Mouse (Mus musculus) spleen, adult 2 months (tissue): ENCODE results near the gene Atp8a1. TPM values are rescaled to one million over a fixed set of nuclear protein-coding genes. Genes with fewer than 3 reads are reported as not detected.

Source experiments
- DNase-seq, 2 experiments: peaks; one replicate each; pipeline versions ENCODE4 v3.0.0 to v3.0.0-alpha.2; 2012 to 2021; ENCODE audit warnings: low spot score in 2 of 2, low read depth in 1 of 2
- H3K27ac ChIP-seq: fragments of 200-500 bp; 2 replicates; pipeline ENCODE4 v1.5.1; 2012; ENCODE audit warnings: low read length, inconsistent platforms; ENCODE audit not compliant: insufficient read depth
- H3K27me3 ChIP-seq: fragments of 200-500 bp; 2 replicates; pipeline ENCODE4 v1.6.1; 2012; ENCODE audit warnings: mild to moderate bottlenecking, moderate library complexity, low read length, inconsistent platforms; ENCODE audit not compliant: control insufficient read depth, insufficient read depth
- H3K36me3 ChIP-seq: fragments of 200-500 bp; 2 replicates; pipeline ENCODE4 v1.6.1; 2012; ENCODE audit warnings: mild to moderate bottlenecking, low read length, inconsistent platforms; ENCODE audit not compliant: control insufficient read depth, insufficient read depth
- H3K4me1 ChIP-seq: fragments of 200-500 bp; 2 replicates; pipeline ENCODE4 v1.6.1; 2011; ENCODE audit warnings: inconsistent platforms; ENCODE audit not compliant: control insufficient read depth, insufficient read depth, insufficient read length
- H3K4me3 ChIP-seq: fragments of 200-500 bp; 2 replicates; pipeline ENCODE4 v1.5.1; 2011; ENCODE audit warnings: mild to moderate bottlenecking, inconsistent platforms; ENCODE audit not compliant: insufficient read depth, insufficient read length; ENCODE audit errors: extremely low read depth
- CTCF ChIP-seq: fragments of 200-500 bp; IDR thresholded peaks from 2 replicates; pipeline ENCODE4 v1.5.1; 2011; ENCODE audit warnings: mild to moderate bottlenecking, inconsistent platforms; ENCODE audit not compliant: insufficient read depth, insufficient read length, insufficient replicate concordance; ENCODE audit errors: extremely low read depth
- POLR2A ChIP-seq: fragments of 200-500 bp; IDR thresholded peaks from 2 replicates; pipeline ENCODE4 v1.6.1; 2011; ENCODE audit warnings: low read depth, low read length, inconsistent platforms
- whole genome bisulfite sequencing: fragments of 180-500 bp; shearing (Covaris S2); methylation state at CpG from one replicate; pipeline ENCODE4 v1.1.7; 2018; 5-methylcytosine and 5-hydroxymethylcytosine counted together
- polyA plus RNA-seq: library from polyadenylated mRNA; depleted of rRNA; stranded (reverse); fragments of >200 nt; gene quantifications from 2 replicates; pipeline ENCODE4 v1.2.3, GENCODE M21; 2012

Gene Atp8a1
- polyA plus RNA-seq, 1 experiment = 24.6 TPM

DNA sequence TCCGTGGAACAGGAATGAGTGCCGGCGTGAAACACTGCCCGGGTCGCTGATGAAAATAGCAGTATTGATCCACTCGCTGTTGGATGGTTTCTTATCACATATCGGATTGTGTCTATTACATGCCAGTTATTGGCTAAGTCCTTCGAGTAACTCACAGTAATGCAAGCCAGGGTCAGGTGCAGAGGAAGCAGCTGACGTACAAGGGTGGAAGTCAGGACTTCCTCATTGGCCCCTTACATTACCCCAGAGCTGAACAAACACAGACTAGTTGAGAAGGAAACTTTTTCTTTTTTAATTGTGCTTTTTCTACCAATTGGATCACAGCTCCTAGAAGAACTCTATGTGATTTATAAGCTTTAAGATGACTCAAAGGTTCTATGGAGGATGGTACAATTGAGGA is 247.3 kb downstream of the Atp8a1 start:
- peak in 1 of 2 experiments; percentile 23 for DNase-seq
- TF ChIP-seq POLR2A = no peak
- TF ChIP-seq CTCF = no peak
- Histone ChIP-seq H3K27me3 (no peaks in the 10 kb centered on the region), H3K4me3 (no peak overlapping the region), H3K36me3 (no peaks in the 10 kb centered on the region), H3K27ac (no peak overlapping the region), H3K4me1 (no peaks in the 10 kb centered on the region)
- WGBS = 39% methylated on average over 9 of the region's 9 CpGs

- no peak for DNase-seq
- H3K4me1 ChIP-seq = no peaks in the 10 kb centered on the region
- no peaks in the 10 kb centered on the region for H3K27me3 ChIP-seq
- TF ChIP-seq CTCF (no peak), POLR2A (no peak)
- no peak overlapping the region for H3K4me3 ChIP-seq
- no peaks in the 10 kb centered on the region for H3K36me3 ChIP-seq
- H3K27ac ChIP-seq = no peak overlapping the region
- 84% methylated on average over 7 of the region's 7 CpGs for WGBS
These were observed 251.6 kb downstream of the Atp8a1 start for GRCm38 (mm10) chr5:67595629-67596028.

GRCm38 (mm10) chr5:67595070-67595469 is 252.2 kb downstream of the Atp8a1 start:
- TF ChIP-seq CTCF = no peak
- TF ChIP-seq POLR2A = no peak
- no peak for DNase-seq
- Histone ChIP-seq H3K4me1 (no peaks in the 10 kb centered on the region), H3K27me3 (no peaks in the 10 kb centered on the region), H3K27ac (no peak overlapping the region), H3K4me3 (no peak overlapping the region), H3K36me3 (no peaks in the 10 kb centered on the region)
- 85% methylated on average over 1 of the region's 1 CpGs for WGBS

- H3K27ac ChIP-seq = no peak overlapping the region
- TF ChIP-seq POLR2A (no peak), CTCF (no peak)
- 38% methylated on average over 6 of the region's 6 CpGs for WGBS
These were observed 267.3 kb downstream of the Atp8a1 start for GRCm38 (mm10) chr5:67579725-67580633.

DNA sequence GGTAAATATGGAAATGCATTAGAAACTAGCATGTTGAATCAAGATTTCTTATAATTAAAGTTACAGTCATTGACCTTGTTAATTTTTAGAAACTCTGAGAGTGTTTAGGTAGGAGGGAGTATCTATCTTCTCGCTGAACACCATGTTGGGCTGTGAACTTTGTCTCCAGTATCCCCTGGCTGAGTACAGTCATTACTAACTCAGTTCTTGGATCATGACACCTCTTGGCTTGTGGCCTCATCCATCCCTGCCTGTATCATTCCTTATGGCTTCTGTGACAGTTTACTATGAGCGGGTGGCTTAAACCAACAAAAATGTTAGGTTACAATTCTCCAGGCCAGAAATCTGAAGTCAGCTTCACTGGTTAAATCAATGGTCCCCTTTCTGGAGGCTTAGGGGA is 271.5 kb downstream of the Atp8a1 start:
- Histone ChIP-seq H3K4me1 (no peaks in the 10 kb centered on the region), H3K4me3 (no peak overlapping the region)
- 88% methylated on average over 2 of the region's 2 CpGs for WGBS

More at GRCm38 (mm10) chr5:67579725-67580633, 267.3 kb downstream of the Atp8a1 start:
- no peak overlapping the region for H3K4me3 ChIP-seq
- no peaks in the 10 kb centered on the region for H3K36me3 ChIP-seq
- H3K4me1 ChIP-seq = no peaks in the 10 kb centered on the region
- H3K27me3 ChIP-seq = no peaks in the 10 kb centered on the region
- DNase-seq = no peak

DNA sequence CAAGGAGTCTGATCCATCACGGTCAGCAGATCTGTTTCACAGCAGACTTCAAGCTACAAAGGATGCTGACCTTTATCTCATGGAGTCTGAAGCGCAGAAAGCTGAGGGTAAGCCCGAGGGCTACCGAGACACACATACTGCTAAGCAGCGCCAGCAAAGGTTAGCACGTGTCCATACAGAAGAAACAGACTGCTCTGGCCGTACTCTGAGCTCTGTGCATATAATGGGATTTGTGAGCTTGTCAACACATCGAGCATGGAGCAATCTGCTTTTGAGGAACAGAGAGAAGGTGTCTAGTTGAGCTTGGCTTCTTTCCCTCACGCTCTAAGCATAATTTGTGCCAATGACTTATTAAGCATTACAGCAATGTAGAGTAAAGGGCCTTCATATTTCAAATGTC is 273.2 kb downstream of the Atp8a1 start:
- H3K27ac ChIP-seq = no peak overlapping the region
- no peaks in the 10 kb centered on the region for H3K27me3 ChIP-seq
- no peaks in the 10 kb centered on the region for H3K4me1 ChIP-seq
- H3K36me3 ChIP-seq = no peaks in the 10 kb centered on the region
- DNase-seq = no peak
- whole genome bisulfite sequencing = 88% methylated on average over 9 of the region's 9 CpGs
- H3K4me3 ChIP-seq = no peak overlapping the region
- TF ChIP-seq CTCF = no peak
- no peak for TF ChIP-seq POLR2A

More for the DNA sequence above, 271.5 kb downstream of the Atp8a1 start:
- Histone ChIP-seq H3K36me3 (no peaks in the 10 kb centered on the region), H3K27me3 (no peaks in the 10 kb centered on the region), H3K27ac (no peak overlapping the region)
- DNase-seq = no peak
- no peak for TF ChIP-seq CTCF
- TF ChIP-seq POLR2A = no peak
